Mouse (Mus musculus) spleen, postnatal 4 days (tissue): ENCODE data around the gene Mark2.
"Not testable (repeated sequence)": the region's sequence is repeated elsewhere in the genome, so short reads cannot be mapped to it uniquely, and the experiment has no call there.

ENCODE experiments used
- DNase-seq, 2 experiments: peaks; one replicate each; pipeline ENCODE4 v3.0.0; 2022; ENCODE audit warnings: low spot score in 2 of 2

Gene Mark2

GRCm38 (mm10) chr19:7341512-7342397, at the start of gene Mark2:
Gene Mark2, minus strand, starts transcription at chr19:7341860.
- DNase-seq: peak; percentile 99

- no peak for DNase-seq
These were observed 46.8 kb upstream of the Mark2 start for GRCm38 (mm10) chr19:7388488-7388887.

DNA sequence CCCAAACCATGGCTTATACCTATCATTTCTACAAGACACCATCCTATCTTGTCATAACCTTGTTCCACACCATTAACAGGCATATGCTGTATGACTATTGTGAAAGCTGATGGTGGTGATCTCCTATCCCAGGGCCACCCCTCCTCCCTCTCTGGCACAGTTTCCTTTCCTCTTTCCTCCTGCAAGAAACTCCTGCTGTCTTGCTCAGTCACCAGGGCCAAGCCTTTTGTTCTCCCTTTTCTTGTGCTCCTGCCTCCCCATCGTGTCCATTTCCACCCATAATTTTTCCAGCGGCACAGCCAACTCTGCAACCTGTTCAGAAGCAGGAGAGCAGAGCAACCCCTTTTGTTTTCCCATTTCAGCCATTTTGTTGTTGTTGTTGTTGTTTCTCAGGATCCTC, 44.4 kb upstream of the Mark2 start:
- DNase-seq: no peak

DNA sequence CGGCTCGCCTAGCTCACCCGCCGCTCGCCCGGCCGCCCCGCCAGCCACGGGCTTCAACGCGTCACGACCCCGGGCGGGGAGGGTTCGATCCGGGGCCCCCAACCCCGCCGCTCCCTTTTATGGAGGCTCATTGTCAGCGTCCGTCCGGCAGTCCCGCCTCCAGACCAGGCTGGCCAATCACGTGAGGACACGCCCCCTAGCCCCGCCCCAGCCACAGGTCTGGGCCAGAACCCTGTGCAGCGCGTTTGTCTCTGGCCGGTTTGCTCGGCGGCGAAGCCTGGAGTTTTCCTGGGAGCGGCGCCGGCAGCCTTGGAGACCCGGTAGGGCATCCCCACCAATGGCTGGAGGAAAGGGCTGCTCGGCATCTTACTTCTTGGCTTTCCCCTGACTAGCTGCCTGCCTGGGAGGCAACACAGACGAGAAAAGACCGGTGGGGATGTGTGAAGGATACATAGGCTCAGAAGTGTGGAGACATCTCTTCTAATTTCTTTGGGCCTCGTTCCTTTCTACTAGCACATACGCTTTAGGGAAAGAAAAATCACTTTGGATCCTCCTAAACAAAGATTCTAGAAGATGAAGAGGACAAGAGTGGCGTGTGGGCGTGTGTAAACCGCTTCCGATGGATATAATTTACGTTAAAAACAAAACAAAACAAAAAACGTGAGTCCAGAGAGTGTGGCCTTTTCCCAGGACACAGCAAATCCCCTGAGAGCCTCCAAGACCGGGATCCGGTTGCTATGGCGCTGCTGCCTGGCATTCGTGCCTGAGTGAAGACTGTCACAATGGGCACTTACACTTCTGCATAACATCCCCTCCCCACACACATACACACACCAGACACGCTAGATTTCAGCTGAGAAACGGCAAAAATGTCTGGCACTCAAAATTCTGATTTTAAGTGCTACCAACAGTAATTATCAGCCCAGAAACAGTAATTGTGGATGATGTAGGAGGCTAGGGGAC, 41.5 kb upstream of the Mark2 start, which contains the start of gene Spindoc:
Gene Spindoc (minus strand): TSS at position 92 of the 963 bp plus-strand sequence.
- peak; percentile 99 for DNase-seq

DNA sequence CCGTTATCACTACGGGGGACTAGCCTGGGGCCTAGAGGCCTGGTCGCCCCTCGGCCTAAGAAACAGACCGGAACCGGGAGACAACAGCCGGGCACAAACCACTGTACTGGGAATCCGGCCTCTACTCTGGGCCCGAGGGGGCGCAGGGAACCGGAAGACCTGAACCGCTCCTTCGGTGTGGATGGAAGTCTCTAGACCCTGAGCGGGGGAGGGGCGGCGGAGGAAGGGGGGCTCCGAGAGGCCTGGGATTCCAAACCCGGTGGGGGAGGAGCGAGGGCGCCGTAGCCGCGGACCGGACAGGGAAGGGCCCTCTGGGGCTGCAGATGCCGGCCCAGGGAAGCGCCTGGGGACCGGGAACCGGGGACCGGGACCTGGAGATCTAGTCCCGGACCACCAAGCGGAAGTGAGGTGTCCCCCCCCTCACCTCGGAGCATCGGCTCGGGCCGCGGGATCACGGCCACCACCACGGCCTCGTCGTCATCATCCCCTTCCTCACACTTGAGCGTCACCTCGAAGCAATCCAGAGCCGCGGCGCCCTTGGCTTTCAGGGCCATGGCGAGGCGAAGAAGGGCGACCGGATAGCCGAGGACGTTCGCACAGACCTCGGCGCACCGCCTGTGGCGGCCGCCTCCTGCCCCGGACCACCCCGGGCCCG, 40.7 kb upstream of the Mark2 start:
- peak; percentile 53 to 78 for DNase-seq

DNA sequence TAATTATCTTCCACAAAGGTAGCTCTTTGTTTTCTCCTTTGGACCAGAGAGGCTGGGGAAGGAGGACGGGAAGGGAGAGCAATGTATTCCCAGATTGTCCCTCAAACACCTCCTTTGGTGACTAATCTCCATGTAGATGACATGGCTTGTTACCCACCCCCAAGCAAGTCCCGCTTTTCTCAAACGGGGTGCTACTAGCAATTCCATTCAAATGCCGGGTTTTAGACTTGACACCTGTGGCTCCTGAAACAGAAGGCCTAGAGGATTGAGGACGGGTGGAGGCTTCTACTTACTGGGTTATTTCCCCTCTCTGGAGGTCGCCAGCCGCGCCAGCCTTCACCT, 40.2 kb upstream of the Mark2 start:
- DNase-seq: no peak

DNA sequence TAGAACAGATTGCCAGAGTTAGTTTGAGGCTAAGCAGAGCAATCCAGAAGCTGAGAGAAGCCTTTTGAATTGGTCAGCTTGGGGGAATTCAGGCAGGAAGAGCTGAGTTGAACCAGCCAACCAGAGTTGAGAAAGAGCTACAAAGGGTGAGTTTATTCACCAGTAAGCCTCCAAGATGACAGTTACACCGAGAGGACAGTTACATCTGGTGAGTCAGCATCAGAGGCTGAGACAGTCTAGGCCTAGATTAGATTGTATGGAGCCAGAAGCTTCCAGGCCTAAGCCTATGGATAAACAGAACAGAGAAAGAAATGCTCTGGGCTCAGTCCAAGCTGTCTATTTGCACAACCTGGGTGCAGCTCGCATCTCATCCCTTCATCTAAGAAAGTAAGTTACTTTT, 36.0 kb upstream of the Mark2 start:
- no peak for DNase-seq

DNA sequence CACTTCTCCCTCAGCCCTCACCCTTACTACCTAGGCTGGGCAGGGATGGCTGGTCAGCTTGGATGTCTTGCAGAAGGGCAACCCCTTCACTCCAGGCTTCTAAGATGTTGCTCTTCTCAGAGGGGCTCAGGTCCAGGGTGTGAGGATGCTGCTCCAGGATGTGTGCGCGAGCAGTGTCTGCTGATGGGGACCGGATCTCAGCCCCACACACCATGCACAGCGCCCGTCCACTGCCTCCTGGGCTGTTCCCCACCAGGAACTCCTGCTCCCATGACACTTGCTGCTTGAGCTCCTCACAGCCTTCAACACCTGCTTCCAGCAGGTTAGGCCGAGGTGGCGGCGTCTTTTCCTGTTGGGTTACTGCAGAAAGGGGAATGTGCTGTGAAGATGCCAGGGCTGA, 32.8 kb upstream of the Mark2 start:
- no peak for DNase-seq

DNA sequence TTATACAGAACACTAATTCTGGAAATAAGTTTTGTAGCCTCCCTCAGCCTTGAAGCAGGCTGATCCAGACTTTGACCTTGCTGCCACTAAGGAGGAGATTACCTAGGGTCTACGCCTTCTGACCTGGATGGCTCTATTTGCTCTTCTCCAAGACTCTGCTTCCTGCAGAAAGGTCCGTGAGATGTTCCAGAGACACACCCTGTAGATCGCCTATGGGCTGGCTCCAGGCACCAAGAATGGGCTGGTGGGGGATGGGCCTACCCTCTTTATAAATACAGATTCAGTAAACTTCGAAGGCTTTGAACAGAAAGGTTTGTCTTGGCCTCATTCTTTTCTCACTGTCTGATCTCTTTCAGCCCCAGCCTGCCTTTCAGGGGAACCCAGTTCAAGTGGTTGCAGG, 27.8 kb upstream of the Mark2 start:
- not testable (repeated sequence) for DNase-seq

DNA sequence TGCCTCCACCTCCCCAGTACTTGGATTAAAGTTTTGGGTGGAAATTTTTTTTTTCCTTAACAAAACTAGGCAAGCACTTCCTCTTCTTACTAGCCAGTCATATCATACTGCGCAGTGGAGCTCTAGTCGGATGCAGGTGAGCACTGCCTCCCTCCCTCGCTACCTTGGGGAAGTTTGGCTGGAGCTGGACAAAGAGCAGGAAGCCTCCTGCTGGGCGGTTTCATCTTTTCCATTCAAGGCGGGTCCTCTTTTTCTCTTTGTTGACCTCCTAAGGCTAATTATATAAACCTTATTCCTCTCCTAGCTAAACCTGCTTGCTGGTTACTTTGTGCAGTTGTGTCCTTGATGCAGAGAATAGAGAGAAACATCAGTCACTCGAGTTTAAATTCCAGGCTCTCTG, 12.0 kb upstream of the Mark2 start:
- no peak for DNase-seq

DNA sequence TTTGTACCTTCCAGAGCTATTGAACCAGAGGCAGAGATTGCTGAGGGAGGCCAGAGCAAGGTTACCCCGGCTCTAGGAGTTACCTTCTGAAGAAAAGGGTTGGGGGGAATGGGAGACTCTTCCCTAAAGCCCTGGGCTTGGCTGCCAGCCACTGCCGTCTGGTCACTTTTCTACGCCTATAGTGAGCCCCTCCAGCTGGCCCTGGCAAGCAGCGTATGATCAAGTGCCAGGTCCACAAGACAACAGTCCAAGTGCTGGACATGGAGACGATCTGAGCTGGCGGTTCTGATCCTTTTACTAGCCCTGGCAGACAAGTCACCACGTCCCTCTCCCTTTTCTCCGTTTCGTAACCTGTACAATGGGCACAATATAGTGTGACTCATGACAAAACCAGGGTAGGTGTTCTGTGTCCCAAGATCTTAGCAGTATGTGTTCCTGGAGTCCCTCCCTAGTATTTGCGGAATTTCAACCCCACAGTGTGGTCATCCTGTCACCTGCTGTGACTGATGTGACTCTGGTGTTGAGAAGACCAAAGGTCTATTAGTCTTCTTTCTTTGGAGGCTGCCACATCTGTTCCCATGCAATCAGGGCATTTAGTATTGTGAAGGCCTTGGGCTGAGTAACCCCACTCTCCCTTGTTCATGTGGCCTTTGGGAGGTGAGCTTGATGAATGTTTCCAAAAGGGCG, 11.3 kb upstream of the Mark2 start:
- no peak for DNase-seq

DNA sequence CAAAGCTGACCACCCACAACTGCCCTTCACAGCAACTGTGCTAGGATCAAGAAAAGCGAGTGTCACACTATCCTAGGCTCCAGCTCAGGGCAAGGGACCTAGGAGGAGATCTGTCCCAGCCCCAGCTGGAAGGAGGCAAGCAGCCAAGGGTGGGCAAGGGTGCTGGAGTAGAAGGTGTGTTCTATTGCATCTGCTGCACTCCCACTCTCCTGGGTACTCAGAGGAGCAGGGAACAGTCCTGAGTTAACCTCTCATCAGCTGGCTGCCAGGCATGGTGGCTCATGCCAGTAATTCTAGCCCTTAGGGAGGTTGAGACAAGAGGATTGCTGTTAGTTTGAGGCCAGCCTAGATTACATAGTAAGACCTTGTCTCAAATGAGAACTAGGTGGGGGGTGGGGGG, 8.3 kb upstream of the Mark2 start:
- no peak for DNase-seq

DNA sequence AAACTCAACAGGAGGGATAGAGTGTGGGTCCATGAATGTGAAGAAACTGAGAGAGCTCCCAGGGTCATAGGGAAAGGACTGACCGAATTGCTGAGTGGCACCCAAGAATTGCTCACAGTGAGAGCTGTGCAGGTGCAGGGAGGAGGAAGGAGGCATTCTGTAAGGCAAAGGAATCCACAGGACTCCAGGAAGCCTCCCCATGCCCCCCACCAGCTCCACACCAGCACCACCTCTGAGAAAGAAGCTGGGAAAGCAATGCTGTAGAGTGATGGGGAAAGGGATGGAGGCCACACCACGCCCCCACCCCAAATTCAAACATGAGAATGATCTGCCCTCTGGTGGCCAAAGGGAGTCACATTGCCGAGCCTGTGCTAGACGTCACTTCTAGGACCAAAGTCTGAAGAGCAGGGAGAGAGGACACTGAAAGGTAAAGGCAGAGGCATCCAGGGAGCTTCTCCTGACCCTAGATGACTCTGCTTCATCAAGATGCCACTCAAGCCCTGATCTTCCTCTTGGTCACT, 3.6 kb upstream of the Mark2 start:
- peak in 1 of 2 experiments; percentile 23 for DNase-seq

DNA sequence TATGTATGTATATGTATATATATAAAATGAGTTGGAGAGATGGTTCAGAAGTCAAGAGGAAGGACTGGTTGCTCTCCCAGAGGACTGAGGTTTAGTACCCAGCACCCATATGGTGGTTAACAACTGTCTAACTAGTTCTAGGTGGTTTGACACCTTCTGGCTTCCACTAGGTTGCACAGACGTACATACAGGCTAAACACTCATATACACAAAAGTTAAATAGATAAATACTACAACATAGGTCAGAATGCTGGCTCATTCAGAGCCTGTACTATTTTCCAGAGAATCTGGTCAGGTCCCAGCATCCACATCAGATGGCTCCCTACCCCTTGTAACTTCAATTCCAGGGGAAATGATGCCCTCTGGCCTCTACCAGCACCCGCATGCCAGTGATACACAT, 986 bp upstream of the Mark2 start:
- no peak for DNase-seq

DNA sequence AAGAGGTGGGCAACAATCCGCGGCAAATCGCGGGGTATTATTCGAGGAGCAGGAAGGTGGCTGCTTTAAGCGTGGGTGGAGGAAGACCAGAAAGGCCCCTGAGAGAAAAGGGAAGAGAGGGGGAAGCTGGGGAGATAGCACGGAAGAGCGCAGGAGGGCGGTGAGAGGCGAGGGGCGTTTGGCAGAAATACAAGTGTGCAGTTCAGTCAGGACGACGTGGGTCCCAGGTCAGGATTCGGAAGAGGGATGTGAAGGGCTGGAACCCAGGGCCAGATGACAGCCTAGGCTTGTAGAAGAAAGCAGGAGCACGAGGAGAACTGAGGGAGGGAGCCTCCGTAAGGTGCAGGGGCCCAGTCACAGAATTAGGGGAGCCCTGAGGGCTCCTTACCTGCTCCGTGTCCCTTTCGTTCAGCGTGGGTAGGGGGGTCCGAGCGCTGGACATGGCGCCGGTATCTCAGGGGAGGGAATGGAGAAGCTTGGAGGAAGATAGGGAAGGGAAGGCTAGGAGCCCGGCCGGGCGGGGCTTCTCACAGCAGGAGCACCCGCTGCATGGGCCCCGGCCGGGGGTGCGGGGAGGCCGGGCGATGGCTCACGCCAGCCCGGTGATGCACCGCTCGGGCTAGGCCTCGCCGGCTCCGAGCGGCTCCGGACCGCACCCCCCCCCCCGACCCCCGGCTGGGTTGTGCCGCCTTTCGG, 732 bp downstream of the Mark2 start:
- DNase-seq: peak in 1 of 2 experiments; percentile 85

DNA sequence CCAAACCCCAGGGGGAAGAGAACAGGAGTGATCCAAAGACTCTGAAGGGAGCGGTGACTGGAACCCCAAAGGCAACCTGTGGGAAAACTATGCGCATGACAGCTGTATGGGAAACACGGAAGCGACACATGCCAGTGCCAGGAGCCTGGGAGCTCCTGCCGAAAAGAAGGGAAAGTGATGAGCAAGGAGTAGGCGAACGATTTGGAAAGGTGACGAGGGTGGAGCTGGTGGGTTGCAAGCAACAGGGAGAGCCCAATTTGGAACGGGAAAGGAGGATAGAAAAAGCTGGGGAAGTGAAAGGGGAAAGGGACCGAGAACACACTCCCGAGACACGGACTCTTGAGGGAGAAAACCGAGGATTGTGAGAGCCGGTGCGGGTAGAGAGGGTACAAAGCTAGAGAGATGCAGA, 1.3 kb downstream of the Mark2 start:
- DNase-seq: peak in 1 of 2 experiments; percentile 71

DNA sequence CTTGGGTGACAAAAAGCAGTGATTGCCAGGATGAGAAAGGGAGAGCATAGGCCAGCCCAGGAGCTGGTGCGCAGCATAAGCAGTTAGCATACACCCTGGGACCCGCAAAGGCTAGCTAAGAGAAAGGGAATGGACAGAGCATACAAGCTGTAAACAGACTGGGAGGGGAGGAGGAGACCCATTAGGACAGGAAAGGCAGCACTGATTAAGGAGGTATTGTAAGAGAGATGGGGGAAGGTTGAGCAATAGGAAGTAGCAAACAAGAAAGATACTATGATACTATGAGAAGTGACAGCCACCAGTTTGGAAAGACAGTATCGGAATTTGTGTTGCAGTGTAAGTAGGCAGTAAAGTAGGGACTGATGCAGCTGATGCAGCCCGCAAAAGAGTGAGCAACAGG, 1.8 kb downstream of the Mark2 start:
- no peak for DNase-seq

- no peak for DNase-seq
These were observed 2.6 kb downstream of the Mark2 start for GRCm38 (mm10) chr19:7339026-7339425.

GRCm38 (mm10) chr19:7337781-7338342, 3.8 kb downstream of the Mark2 start:
- no peak for DNase-seq

DNA sequence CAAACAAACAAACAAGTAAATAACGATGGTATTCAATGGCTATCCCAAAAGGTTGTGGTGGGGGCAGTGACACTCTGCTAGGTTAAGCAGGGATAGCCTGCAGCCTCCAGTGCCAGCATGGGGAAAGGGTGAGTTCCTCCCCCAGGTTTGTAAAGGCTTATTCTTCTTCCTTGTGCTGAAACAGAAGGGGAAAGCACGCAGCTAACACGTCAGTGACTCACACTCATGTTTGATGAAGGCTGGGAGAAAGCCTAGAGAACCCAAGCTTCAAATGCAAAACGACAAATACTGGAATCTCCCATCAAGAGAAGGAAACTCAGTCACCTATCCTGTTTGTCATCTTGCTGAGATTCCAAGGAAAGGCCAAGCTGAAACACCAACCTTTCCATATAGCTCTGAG, 6.0 kb downstream of the Mark2 start:
- DNase-seq: no peak
